Mouse (Mus musculus) testis, adult 2 months (tissue): ENCODE data around the gene Tlr5. TPM values are rescaled to one million over a fixed set of nuclear protein-coding genes. Genes with fewer than 3 reads are reported as not detected.

Source experiments
- H3K27ac ChIP-seq: fragments of 200-500 bp; 2 replicates; pipeline ENCODE4 v1.5.1; 2012; ENCODE audit warnings: low read depth, low read length; ENCODE audit not compliant: control insufficient read depth, insufficient read depth
- H3K27me3 ChIP-seq: fragments of 200-500 bp; 2 replicates; pipeline ENCODE4 v1.6.1; 2012; ENCODE audit warnings: mild to moderate bottlenecking, low read length, moderate library complexity; ENCODE audit not compliant: control insufficient read depth, insufficient read depth
- H3K36me3 ChIP-seq: fragments of 200-500 bp; 2 replicates; pipeline ENCODE4 v1.6.1; 2012; ENCODE audit warnings: mild to moderate bottlenecking, low read length; ENCODE audit not compliant: control insufficient read depth, insufficient read depth
- H3K4me1 ChIP-seq: fragments of 200-500 bp; 2 replicates; pipeline ENCODE4 v1.6.1; 2012; ENCODE audit warnings: low read length; ENCODE audit not compliant: control insufficient read depth, insufficient read depth
- H3K4me3 ChIP-seq: fragments of 200-500 bp; 2 replicates; pipeline ENCODE4 v1.5.1; 2012; ENCODE audit warnings: low read depth, mild to moderate bottlenecking, low read length, moderate library complexity, mixed read lengths; ENCODE audit not compliant: control insufficient read depth
- CTCF ChIP-seq: fragments of 200-500 bp; IDR thresholded peaks from 2 replicates; pipeline ENCODE4 v1.5.1; 2012; ENCODE audit warnings: low read depth, mild to moderate bottlenecking, inconsistent platforms, low read length, moderate library complexity; ENCODE audit not compliant: control insufficient read depth, insufficient read depth, insufficient replicate concordance
- POLR2A ChIP-seq: fragments of 200-500 bp; IDR thresholded peaks from 2 replicates; pipeline ENCODE4 v1.6.1; 2012; ENCODE audit warnings: low read depth, mild to moderate bottlenecking, inconsistent platforms, low read length, moderate library complexity; ENCODE audit not compliant: control insufficient read depth
- polyA plus RNA-seq: library from polyadenylated mRNA; depleted of rRNA; stranded (reverse); fragments of >200 nt; gene quantifications from 2 replicates; pipeline ENCODE4 v1.2.3, GENCODE M21; 2012

The Tlr5 gene
- polyA plus RNA-seq, 1 experiment: 0.35 TPM

DNA sequence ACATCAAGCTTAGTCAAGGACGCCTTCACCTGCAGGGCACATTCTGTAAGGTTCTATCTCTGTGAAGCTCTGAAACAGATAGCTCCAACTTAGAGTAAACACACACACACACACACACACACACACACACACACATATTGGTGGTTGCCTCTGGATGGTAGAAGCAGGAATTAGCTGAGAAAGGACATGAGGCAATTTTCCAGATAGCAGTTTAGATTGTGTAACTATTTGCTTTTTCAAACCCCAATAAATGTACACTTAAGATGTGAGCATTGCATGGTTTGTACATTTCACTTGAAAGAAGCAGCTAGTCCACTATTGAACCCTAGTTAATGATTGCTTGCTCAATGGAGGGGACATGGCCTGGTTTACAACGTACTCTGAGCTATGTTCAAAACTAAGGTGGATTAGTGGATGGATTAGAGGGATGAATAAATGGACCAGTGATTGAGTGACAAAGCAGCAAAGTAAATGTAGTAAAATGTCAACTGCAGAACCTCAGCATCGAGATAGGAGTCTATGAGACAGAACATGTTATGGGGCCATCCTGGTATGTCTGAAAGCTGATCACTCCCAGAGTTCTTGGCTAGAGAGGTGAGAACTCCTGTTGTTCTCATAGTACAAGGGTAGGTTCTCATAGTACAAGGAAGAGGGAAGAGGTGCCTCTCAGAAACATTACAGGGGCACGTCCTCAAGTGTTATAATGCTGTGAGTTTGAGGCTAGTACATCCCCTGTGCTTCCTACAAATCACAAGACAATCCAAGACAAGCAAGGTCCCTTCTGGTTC, 40.3 kb upstream of the Tlr5 start:
- H3K27me3 ChIP-seq: no peaks in the 10 kb centered on the region
- TF ChIP-seq CTCF (no peak), POLR2A (no peak)
- no peaks in the 10 kb centered on the region for H3K36me3 ChIP-seq
- H3K4me1 ChIP-seq: peaks cover 2% of the 10 kb centered on the region; the same call in 1 of the 2 replicates
- H3K4me3 ChIP-seq: no peak overlapping the region
- no peak overlapping the region for H3K27ac ChIP-seq

DNA sequence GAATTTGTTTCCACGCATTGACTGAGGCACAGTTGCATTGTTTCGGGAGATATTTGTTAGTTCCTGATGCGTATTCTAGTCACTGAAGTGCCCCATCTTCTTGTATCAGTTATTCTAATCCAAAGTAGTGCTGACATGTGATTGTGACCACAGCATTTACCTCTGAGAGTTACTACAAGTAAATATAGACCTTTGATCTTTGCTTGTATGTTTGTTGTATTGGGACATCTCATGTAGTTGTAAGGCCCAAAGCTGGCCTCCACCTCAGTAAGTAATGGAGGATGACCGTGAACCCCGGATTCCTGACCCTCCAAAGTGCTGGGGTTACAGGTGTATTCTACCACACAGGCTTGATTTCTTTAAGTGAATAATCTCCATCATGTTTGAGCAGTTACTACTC, 38.4 kb upstream of the Tlr5 start:
- Histone ChIP-seq H3K4me1 (no peaks in the 10 kb centered on the region), H3K27me3 (no peaks in the 10 kb centered on the region), H3K27ac (no peak overlapping the region), H3K4me3 (no peak overlapping the region), H3K36me3 (no peaks in the 10 kb centered on the region)
- no peak for TF ChIP-seq POLR2A
- no peak for TF ChIP-seq CTCF

GRCm38 (mm10) chr1:182918718-182919346, 35.8 kb upstream of the Tlr5 start:
- H3K4me1 ChIP-seq: no peaks in the 10 kb centered on the region
- H3K27me3 ChIP-seq: no peaks in the 10 kb centered on the region
- no peak for TF ChIP-seq POLR2A
- no peaks in the 10 kb centered on the region for H3K36me3 ChIP-seq
- H3K4me3 ChIP-seq: no peak overlapping the region
- H3K27ac ChIP-seq: no peak overlapping the region

GRCm38 (mm10) chr1:182922824-182923223, 31.8 kb upstream of the Tlr5 start:
- Histone ChIP-seq H3K36me3 (no peaks in the 10 kb centered on the region), H3K4me3 (no peak overlapping the region), H3K27ac (no peak overlapping the region), H3K4me1 (no peaks in the 10 kb centered on the region), H3K27me3 (no peaks in the 10 kb centered on the region)
- no peak for TF ChIP-seq POLR2A
- no peak for TF ChIP-seq CTCF

GRCm38 (mm10) chr1:182926465-182926864, 28.1 kb upstream of the Tlr5 start:
- Histone ChIP-seq H3K36me3 (no peaks in the 10 kb centered on the region), H3K4me1 (no peaks in the 10 kb centered on the region), H3K27me3 (no peaks in the 10 kb centered on the region), H3K27ac (no peak overlapping the region), H3K4me3 (no peak overlapping the region)
- no peak for TF ChIP-seq CTCF
- no peak for TF ChIP-seq POLR2A

- Histone ChIP-seq H3K4me1 (no peaks in the 10 kb centered on the region), H3K36me3 (no peaks in the 10 kb centered on the region), H3K27ac (no peak overlapping the region), H3K4me3 (no peak overlapping the region), H3K27me3 (no peaks in the 10 kb centered on the region)
- no peak for TF ChIP-seq POLR2A
These were observed 26.4 kb upstream of the Tlr5 start for GRCm38 (mm10) chr1:182927878-182928851.

DNA sequence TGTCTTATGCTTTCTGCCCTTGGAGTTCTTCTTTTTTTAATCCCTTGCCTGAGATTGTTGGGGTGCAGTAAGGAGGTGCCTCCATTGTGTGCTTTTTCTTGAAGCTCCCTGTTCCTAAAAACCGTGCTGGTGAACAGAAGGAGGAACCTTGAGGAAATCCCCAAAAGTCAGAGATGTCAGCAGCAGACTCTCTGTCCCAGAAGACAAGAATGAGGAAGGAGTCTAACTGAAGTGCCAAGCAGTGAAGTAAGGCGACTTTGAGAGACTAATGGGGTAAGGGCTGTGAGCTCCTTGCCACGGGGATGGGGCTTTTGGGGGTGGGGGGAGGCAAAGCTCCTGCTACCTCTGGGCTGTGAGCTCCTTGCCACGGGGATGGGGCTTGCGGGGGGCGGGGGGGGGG, 19.1 kb upstream of the Tlr5 start:
- TF ChIP-seq POLR2A (no peak), CTCF (no peak)
- Histone ChIP-seq H3K4me3 (no peak overlapping the region), H3K36me3 (no peaks in the 10 kb centered on the region), H3K27ac (no peak overlapping the region), H3K27me3 (no peaks in the 10 kb centered on the region), H3K4me1 (no peaks in the 10 kb centered on the region)
